Mouse (Mus musculus) thymus, adult 2 months (tissue): ENCODE measurements at regions not wholly inside any gene's neighbourhood (a gene's known extent, or its start where the extent isn't known, plus 50 kb on each side); places are given as distances from the start of the nearest gene placed in this dataset.

Experiments
- DNase-seq: peaks from one replicate; pipeline ENCODE4 v3.0.0; 2021
- H3K27ac ChIP-seq: fragments of 200-500 bp; 2 replicates; pipeline ENCODE4 v1.5.1; 2012; ENCODE audit warnings: low read length, control low read depth; ENCODE audit not compliant: control insufficient read depth, insufficient read depth
- H3K27me3 ChIP-seq: fragments of 200-500 bp; 2 replicates; pipeline ENCODE4 v1.6.1; 2012; ENCODE audit warnings: mild to moderate bottlenecking, low read length, moderate library complexity, mixed read lengths; ENCODE audit not compliant: control insufficient read depth, insufficient read depth
- H3K36me3 ChIP-seq: fragments of 200-500 bp; 2 replicates; pipeline ENCODE4 v1.6.1; 2012; ENCODE audit warnings: mild to moderate bottlenecking, low read length, moderate library complexity; ENCODE audit not compliant: control insufficient read depth, insufficient read depth
- H3K4me1 ChIP-seq: fragments of 200-500 bp; replicated peaks from 2 replicates; pipeline ENCODE4 v1.6.1; 2012; ENCODE audit warnings: low read length; ENCODE audit not compliant: control insufficient read depth, insufficient read depth
- H3K4me3 ChIP-seq: fragments of 200-500 bp; 2 replicates; pipeline ENCODE4 v1.5.1; 2012; ENCODE audit warnings: mild to moderate bottlenecking, low read length, control low read depth, moderate library complexity; ENCODE audit not compliant: control insufficient read depth, insufficient read depth
- CTCF ChIP-seq: fragments of 200-500 bp; IDR thresholded peaks from 2 replicates; pipeline ENCODE4 v1.5.1; 2012; ENCODE audit warnings: mild to moderate bottlenecking, control low read depth, low read length, moderate library complexity, borderline replicate concordance; ENCODE audit not compliant: control insufficient read depth, poor library complexity, insufficient read depth; ENCODE audit errors: extremely low read depth
- POLR2A ChIP-seq: fragments of 200-500 bp; IDR thresholded peaks from 2 replicates; pipeline ENCODE4 v1.6.1; 2012; ENCODE audit warnings: mild to moderate bottlenecking, low read length, control low read depth, moderate library complexity; ENCODE audit not compliant: control insufficient read depth, poor library complexity, insufficient read depth; ENCODE audit errors: extremely low read depth
- WGBS: fragments of 180-500 bp; shearing (Covaris S2); methylation state at CpG from one replicate; pipeline ENCODE4 v1.1.7; 2018; 5-methylcytosine and 5-hydroxymethylcytosine counted together

DNA sequence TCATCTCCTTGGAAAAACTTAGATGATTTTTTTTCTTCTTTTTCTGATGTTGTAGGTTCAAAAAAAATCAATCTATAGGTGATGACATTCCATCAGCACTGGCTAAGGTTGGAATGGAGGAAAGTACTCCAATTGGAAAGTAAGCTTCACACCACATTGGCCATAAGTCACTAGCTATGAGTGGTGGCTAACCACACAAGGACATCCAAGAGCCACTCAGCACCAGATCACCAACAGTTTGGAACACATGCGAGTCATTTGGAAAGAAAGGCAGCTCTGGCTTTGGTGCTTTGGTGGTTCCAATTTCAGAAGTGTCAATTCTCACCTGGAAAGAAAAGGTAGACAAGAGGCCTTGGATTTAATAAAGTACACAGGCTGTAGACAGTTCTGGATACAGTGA, 442.5 kb upstream of the Sel1l start:
- Histone ChIP-seq H3K4me1 (no peaks in the 10 kb centered on the region), H3K27ac (no peak overlapping the region), H3K36me3 (no peaks in the 10 kb centered on the region), H3K4me3 (no peak overlapping the region), H3K27me3 (no peaks in the 10 kb centered on the region)
- DNase-seq = no peak
- TF ChIP-seq CTCF (no peak), POLR2A (no peak)
- 97% methylated on average over 1 of the region's 1 CpGs for WGBS

DNA sequence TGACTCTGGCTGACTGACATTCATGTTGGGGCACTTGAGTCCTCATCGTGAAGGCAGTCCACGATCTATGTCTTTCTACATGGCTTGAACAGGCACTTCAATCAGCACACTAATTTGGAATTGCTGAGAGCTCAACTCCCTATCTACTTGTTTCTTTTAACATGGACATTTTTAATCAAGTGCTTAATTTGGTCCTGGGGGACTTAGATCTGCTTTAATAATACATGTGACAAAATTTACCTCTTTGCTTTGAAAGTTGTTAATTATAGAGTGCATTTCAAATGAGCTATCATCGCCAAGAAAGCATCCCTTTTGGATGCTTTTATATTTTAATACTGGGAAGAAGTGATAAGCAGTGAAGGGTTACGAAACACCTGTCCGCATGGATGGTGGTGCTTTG, 436.6 kb upstream of the Sel1l start:
- TF ChIP-seq POLR2A = no peak
- no peak for TF ChIP-seq CTCF
- DNase-seq = no peak
- WGBS = 97% methylated on average over 5 of the region's 5 CpGs

DNA sequence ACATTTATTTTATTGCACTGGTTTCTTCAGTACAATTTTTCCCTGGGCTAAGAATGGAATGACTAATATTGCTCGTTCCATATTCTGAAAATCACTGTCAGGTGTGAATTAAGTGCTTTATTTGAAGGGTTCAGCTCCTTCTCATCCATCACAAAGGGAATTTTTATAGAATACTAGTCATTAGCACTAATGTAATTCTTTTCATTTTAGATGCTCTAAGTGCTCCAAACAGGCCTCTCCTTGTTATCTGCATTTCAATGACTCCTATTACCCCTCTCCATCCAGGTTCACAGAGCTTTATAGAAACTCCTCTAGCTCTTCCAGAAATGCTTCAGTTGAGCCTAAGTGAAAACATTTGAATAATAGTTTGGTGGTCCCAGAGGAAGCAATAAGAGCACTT, 431.5 kb upstream of the Sel1l start:
- no peak for TF ChIP-seq CTCF
- Histone ChIP-seq H3K36me3 (no peaks in the 10 kb centered on the region), H3K4me1 (no peaks in the 10 kb centered on the region), H3K4me3 (no peak overlapping the region), H3K27me3 (no peaks in the 10 kb centered on the region), H3K27ac (no peak overlapping the region)
- WGBS = 67% methylated on average over 1 of the region's 1 CpGs
- DNase-seq = no peak

More for the DNA sequence above, 436.6 kb upstream of the Sel1l start:
- H3K27me3 ChIP-seq = no peaks in the 10 kb centered on the region
- H3K27ac ChIP-seq = no peak overlapping the region
- no peaks in the 10 kb centered on the region for H3K36me3 ChIP-seq
- no peak overlapping the region for H3K4me3 ChIP-seq
- no peaks in the 10 kb centered on the region for H3K4me1 ChIP-seq

DNA sequence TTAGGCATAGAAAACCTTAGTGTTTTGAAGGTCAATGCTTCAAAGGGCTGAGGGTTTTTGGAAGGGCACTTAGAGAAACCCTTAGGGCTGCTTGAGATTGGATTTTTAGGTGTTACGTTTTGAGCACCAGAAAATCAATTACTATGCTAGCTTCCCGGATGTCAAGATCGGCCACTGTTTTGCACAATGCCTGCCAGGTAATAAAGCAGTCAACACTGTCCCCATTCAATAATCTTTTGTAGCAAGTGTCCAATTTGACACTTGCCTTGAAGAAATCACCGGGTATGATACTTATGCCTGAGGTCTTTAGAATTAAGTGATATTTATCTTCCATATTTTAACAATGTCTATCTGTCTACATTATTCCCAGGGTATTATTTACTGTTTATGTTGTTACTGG, 403.0 kb upstream of the Sel1l start:
- DNase-seq = no peak
- no peak for TF ChIP-seq POLR2A
- no peak for TF ChIP-seq CTCF
- H3K4me1 ChIP-seq = no peaks in the 10 kb centered on the region
- no peaks in the 10 kb centered on the region for H3K27me3 ChIP-seq
- no peak overlapping the region for H3K4me3 ChIP-seq
- WGBS = 93% methylated on average over 4 of the region's 4 CpGs
- no peak overlapping the region for H3K27ac ChIP-seq
- H3K36me3 ChIP-seq = no peaks in the 10 kb centered on the region

DNA sequence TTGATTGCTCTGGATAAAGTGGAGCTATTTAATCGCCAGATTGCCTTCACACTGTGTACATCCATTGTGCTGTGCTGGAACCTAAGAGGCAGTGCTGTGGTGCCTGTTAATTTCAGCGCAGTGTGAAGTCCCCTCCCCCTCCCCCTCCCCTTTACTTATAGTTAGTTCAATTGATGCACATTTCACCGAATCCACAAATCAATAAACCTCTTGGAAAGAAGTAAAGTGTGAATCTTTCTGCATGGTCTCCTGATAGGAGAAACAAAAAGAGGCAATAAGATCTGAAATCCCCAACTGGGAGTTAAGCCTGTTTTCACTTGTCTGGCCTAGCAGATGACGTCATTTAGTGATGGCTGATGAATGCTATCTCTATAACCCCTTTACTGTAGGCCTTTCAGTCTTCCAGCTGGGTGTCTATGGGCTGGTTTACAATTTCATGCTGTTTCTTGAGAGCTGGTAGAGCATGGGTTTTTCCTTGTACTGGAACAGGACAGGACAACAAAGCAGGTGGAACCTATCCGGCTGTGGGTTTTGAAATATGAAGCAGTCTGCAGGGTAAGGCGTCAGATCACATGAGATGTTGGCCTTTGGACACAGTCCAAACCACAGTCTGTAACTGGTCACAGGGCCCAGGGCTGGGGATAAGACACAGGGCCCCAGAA, 398.0 kb upstream of the Sel1l start:
- H3K27ac ChIP-seq = no peak overlapping the region
- H3K27me3 ChIP-seq = no peaks in the 10 kb centered on the region
- 73% methylated on average over 6 of the region's 6 CpGs for WGBS
- no peaks in the 10 kb centered on the region for H3K36me3 ChIP-seq
- TF ChIP-seq POLR2A = no peak
- no peak for TF ChIP-seq CTCF
- H3K4me1 ChIP-seq = no peaks in the 10 kb centered on the region
- H3K4me3 ChIP-seq = no peak overlapping the region
- no peak for DNase-seq

DNA sequence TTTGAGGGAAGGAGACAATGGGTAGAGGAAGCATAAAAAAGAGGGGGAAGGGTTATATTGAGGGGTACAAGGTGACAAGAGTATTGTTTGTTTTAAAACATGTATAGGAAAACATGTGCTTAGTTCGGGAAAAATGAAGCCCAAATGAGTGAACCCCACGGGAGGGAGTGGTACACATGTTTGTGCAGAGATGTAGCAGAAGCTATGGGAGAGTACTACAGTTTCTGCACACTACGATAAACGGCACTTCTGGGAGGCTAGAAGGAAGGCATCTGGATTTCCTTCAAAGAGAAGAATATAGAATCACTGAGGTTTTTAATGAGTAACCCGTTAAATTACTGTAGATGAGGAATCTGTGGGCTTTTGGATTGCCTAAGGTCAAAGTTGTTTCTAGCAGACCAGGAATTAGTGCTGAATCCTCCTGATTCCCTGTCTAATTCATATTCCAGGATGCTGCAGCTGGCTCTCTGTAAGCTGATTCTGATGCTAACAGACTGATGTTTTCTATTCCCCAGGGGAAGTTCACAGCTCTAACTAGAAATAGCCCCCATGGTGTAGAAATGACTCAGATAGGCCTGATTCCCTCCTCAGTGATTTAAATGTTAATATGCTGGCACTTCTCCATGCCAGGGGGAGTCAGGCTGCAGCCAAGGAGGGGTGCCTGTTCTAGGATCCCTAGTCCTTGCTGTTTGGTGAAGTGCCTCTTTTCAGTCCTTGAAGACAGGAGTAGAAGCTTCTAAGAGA, 391.2 kb upstream of the Sel1l start:
- H3K27ac ChIP-seq = no peak overlapping the region
- DNase-seq = no peak
- TF ChIP-seq POLR2A (no peak), CTCF (no peak)
- H3K4me3 ChIP-seq = no peak overlapping the region
- no peaks in the 10 kb centered on the region for H3K27me3 ChIP-seq
- H3K4me1 ChIP-seq = no peaks in the 10 kb centered on the region
- 85% methylated on average over 5 of the region's 5 CpGs for WGBS
- H3K36me3 ChIP-seq = no peaks in the 10 kb centered on the region
